Mouse (Mus musculus) forebrain, embryonic 14.5 days (tissue): ENCODE measurements around the gene Atad2b. TPM values are rescaled to one million over a fixed set of nuclear protein-coding genes. Genes with fewer than 3 reads are reported as not detected.
A peak's percentile ranks its signal among the peaks of the same experiment; 100 is the strongest.

Experiments
- ATAC-seq: fragments of 200-750 bp; cut with Nextera tagmentation; 2 replicates; pipeline ENCODE4 v1.8.0; 2017; ENCODE audit warnings: mild to moderate bottlenecking, moderate library complexity
- DNase-seq: peaks from one replicate; pipeline ENCODE4 v3.0.0-alpha.2; 2015; ENCODE audit warnings: low spot score
- H3K27ac ChIP-seq: fragments of 300-500 bp; sonication (generic); 2 replicates; pipeline ENCODE4 v1.5.1; 2014; ENCODE audit warnings: low read depth, mild to moderate bottlenecking, control low read depth, low read length, moderate library complexity
- H3K27me3 ChIP-seq: fragments of 300-500 bp; sonication (generic); replicated peaks from 2 replicates; pipeline ENCODE4 v1.6.1; 2014; ENCODE audit warnings: low read length, control low read depth, mixed read lengths; ENCODE audit not compliant: control insufficient read depth, insufficient read depth
- H3K36me3 ChIP-seq: fragments of 300-500 bp; sonication (generic); 2 replicates; pipeline ENCODE4 v1.6.1; 2014; ENCODE audit warnings: low read length, control low read depth; ENCODE audit not compliant: control insufficient read depth, insufficient read depth
- H3K4me1 ChIP-seq: fragments of 300-500 bp; sonication (generic); 2 replicates; pipeline ENCODE4 v1.6.1; 2014; ENCODE audit warnings: antibody characterized with exemption, low read length, control low read depth; ENCODE audit not compliant: control insufficient read depth, insufficient read depth
- H3K4me2 ChIP-seq: fragments of 300-500 bp; sonication (generic); 2 replicates; pipeline ENCODE4 v1.6.1; 2014; ENCODE audit warnings: mild to moderate bottlenecking, control low read depth, low read length
- H3K4me3 ChIP-seq: fragments of 300-500 bp; sonication (generic); 2 replicates; pipeline ENCODE4 v1.5.1; 2014; ENCODE audit warnings: low read depth, low read length, control low read depth
- H3K9ac ChIP-seq: fragments of 300-500 bp; sonication (generic); 2 replicates; pipeline ENCODE4 v1.6.1; 2014; ENCODE audit warnings: mild to moderate bottlenecking, low read length, control low read depth, moderate library complexity
- H3K9me3 ChIP-seq: fragments of 300-500 bp; sonication (generic); replicated peaks from 2 replicates; pipeline ENCODE4 v1.6.1; 2016; ENCODE audit warnings: low read length, control low read depth, mixed read lengths; ENCODE audit not compliant: control insufficient read depth
- WGBS: fragments of 180-500 bp; shearing (Covaris S2); extraction: QIAGEN DNeasy Blood & Tissue Kit; methylation state at CpG from one replicate; pipeline ENCODE4 v1.1.7; 2014; 5-methylcytosine and 5-hydroxymethylcytosine counted together
- polyA plus RNA-seq: library from polyadenylated mRNA; unstranded; fragments of >200 nt; fragmentation: Nextera tagmentation; extraction: Ambion mirVana; gene quantifications from 2 replicates; pipeline ENCODE4 v1.2.1, GENCODE M21; 2014

Atad2b gene
- polyA plus RNA-seq, 1 experiment from 2014 or later, result 12.8 TPM

DNA sequence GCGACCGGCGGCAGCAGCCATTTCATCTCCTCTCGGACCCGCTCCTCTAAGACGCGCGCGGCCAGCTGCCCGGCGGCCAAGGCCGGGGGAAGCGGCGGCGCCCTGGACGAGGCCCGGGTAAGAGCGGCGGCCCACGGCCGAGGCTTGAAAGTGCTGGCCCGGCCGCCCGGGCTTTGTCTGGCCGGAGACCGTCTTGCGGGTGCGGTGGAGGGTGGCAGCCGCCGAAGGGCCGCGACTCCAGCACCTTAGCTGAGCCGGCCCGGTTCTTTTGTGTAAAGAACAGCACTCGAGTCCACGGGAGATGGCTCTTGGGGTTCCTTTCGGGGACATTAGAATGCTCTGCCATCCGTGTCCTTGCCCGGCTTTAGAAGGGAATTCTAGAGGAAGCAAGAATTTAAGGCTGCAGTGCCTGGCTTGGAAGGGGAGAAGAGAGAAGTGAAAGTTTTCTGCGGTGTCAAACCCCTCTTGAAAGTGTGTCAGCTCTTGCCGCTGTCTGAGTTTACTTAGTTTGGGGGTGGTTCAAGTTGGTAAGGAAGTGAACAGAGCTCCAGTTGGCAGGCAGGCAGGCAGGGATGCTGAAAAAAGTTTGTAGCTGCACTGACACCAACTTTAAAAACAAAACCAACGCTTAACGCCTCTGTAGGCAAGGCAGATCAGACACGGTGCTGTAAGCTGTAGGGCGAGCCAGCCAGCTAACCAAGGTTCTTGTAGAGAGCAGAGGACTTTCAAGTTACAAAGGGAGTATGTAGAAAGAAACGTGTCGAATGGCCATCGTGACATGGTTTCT, 845 bp downstream of the Atad2b start:
- H3K27ac ChIP-seq, result peak overlapping the region; percentile 98
- under 1% methylated on average over 48 of the region's 48 CpGs for WGBS
- peak overlapping the region; percentile 98 for H3K9ac ChIP-seq
- ATAC-seq (peak; percentile 66), DNase-seq (peak; percentile 49)
- H3K9me3 ChIP-seq, result no peaks in the 10 kb centered on the region
- peaks cover 9% of the 10 kb centered on the region for H3K4me1 ChIP-seq
- H3K27me3 ChIP-seq, result no peaks in the 10 kb centered on the region
- peak overlapping the region; percentile 96 for H3K4me3 ChIP-seq
- peak overlapping the region; percentile 61 for H3K4me2 ChIP-seq
- H3K36me3 ChIP-seq, result no peaks in the 10 kb centered on the region

DNA sequence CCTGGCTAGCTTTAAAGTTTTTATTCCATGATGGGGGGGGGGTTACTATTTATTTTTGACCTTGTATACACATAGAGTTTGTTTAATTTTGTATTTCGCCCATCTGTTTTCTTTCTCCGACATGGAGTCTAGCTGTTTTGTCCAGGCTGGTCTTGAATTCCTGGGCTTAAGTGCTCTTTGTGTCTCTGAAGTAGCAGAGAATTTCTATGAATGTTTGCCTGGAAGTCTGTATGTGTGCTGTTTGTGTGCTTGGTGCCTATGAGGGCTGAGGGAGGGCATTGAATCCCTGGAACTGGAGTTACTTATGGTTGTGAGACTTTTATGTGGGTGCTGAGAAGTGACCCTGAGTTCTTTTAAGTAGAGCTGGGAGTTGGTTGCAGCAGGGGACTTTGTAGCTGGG, 11.0 kb downstream of the Atad2b start:
- H3K27me3 ChIP-seq, result no peaks in the 10 kb centered on the region
- DNase-seq (no peak), ATAC-seq (no peak)
- no peaks in the 10 kb centered on the region for H3K9me3 ChIP-seq
- H3K4me1 ChIP-seq, result no peaks in the 10 kb centered on the region
- H3K4me2 ChIP-seq, result no peak overlapping the region
- no peak overlapping the region for H3K4me3 ChIP-seq
- 90% methylated on average over 2 of the region's 2 CpGs for WGBS
- no peak overlapping the region for H3K27ac ChIP-seq
- no peak overlapping the region for H3K9ac ChIP-seq
- no peaks in the 10 kb centered on the region for H3K36me3 ChIP-seq

- Histone ChIP-seq H3K9ac (no peak overlapping the region), H3K4me3 (no peak overlapping the region), H3K4me1 (no peaks in the 10 kb centered on the region), H3K27me3 (no peaks in the 10 kb centered on the region), H3K36me3 (no peaks in the 10 kb centered on the region), H3K9me3 (no peaks in the 10 kb centered on the region), H3K4me2 (no peak overlapping the region), H3K27ac (no peak overlapping the region)
- ATAC-seq (no peak), DNase-seq (no peak)
- 96% methylated on average over 3 of the region's 3 CpGs for WGBS
Observed at GRCm38 (mm10) chr12:4930820-4931548, 13.8 kb downstream of the Atad2b start.

- Histone ChIP-seq H3K4me3 (no peak overlapping the region), H3K27ac (no peak overlapping the region), H3K4me1 (no peaks in the 10 kb centered on the region), H3K36me3 (peaks cover 52% of the 10 kb centered on the region), H3K27me3 (no peaks in the 10 kb centered on the region), H3K4me2 (no peak overlapping the region), H3K9ac (no peak overlapping the region), H3K9me3 (no peaks in the 10 kb centered on the region)
- ATAC-seq (no peak), DNase-seq (no peak)
- WGBS, result 98% methylated on average over 1 of the region's 1 CpGs
Observed at GRCm38 (mm10) chr12:4952272-4952671, 35.1 kb downstream of the Atad2b start.

- 90% methylated on average over 4 of the region's 4 CpGs for WGBS
- H3K27me3 ChIP-seq, result no peaks in the 10 kb centered on the region
- no peak overlapping the region for H3K9ac ChIP-seq
- peaks cover 50% of the 10 kb centered on the region for H3K36me3 ChIP-seq
- no peak overlapping the region for H3K4me2 ChIP-seq
- H3K9me3 ChIP-seq, result no peaks in the 10 kb centered on the region
- ATAC-seq, result no peak
- no peak overlapping the region for H3K27ac ChIP-seq
- H3K4me1 ChIP-seq, result no peaks in the 10 kb centered on the region
- DNase-seq, result no peak
- H3K4me3 ChIP-seq, result no peak overlapping the region
Observed at GRCm38 (mm10) chr12:4953156-4953555, 36.0 kb downstream of the Atad2b start.

GRCm38 (mm10) chr12:4972939-4973338, 55.8 kb downstream of the Atad2b start:
- H3K4me2 ChIP-seq, result no peak overlapping the region
- H3K4me1 ChIP-seq, result no peaks in the 10 kb centered on the region
- no peaks in the 10 kb centered on the region for H3K9me3 ChIP-seq
- WGBS, result 48% methylated on average over 1 of the region's 1 CpGs
- H3K27ac ChIP-seq, result no peak overlapping the region
- DNase-seq, result peak; percentile 82
- ATAC-seq, result no peak
- no peak overlapping the region for H3K4me3 ChIP-seq
- H3K36me3 ChIP-seq, result peaks cover 43% of the 10 kb centered on the region
- H3K9ac ChIP-seq, result no peak overlapping the region
- H3K27me3 ChIP-seq, result no peaks in the 10 kb centered on the region

DNA sequence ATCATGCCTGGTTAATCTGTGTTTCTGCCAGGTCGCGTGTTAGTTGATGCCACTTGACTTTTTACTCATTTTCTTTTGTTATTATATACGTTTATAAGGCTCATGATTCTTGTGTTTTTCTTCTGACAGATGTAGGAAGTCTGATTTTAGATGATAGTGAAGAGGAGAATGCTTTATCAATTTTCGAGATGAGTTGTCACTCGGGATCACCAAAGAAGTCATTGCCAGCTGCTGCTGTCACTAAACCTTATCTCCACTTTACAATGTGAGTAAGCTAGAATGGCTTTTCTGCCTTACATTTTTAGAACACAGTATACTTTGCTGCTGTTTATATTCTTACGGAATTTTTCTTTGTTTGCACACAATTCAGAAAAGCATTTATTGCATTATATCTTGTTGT, 61.2 kb downstream of the Atad2b start:
- Histone ChIP-seq H3K4me3 (no peak overlapping the region), H3K27ac (no peak overlapping the region), H3K36me3 (peaks cover 38% of the 10 kb centered on the region), H3K9me3 (no peaks in the 10 kb centered on the region), H3K27me3 (no peaks in the 10 kb centered on the region), H3K4me2 (no peak overlapping the region), H3K4me1 (no peaks in the 10 kb centered on the region), H3K9ac (no peak overlapping the region)
- 90% methylated on average over 6 of the region's 6 CpGs for WGBS
- ATAC-seq (no peak), DNase-seq (no peak)

DNA sequence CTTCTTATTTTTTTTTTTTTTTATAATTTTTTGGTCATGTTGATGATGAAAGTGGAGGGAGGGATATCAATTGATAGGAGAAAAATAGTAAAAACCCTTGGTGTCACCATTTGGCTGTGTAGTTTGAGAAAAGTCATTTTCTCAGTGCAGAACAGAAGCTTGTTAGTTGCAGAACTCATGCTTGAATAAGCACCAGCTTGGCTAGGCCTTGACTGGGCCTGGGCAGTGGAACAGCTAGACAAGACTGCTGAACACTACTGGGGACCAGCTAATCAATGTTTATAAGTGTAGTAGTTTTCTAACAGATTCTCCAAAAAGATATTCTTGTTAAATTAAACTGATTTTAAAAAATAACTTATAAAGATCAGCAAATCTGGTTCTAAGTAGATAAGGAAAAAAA, 79.8 kb downstream of the Atad2b start:
- no peaks in the 10 kb centered on the region for H3K27me3 ChIP-seq
- no peaks in the 10 kb centered on the region for H3K36me3 ChIP-seq
- H3K4me3 ChIP-seq, result no peak overlapping the region
- H3K9ac ChIP-seq, result no peak overlapping the region
- H3K4me1 ChIP-seq, result no peaks in the 10 kb centered on the region
- H3K4me2 ChIP-seq, result no peak overlapping the region
- H3K9me3 ChIP-seq, result no peaks in the 10 kb centered on the region
- DNase-seq (no peak), ATAC-seq (no peak)
- no peak overlapping the region for H3K27ac ChIP-seq

DNA sequence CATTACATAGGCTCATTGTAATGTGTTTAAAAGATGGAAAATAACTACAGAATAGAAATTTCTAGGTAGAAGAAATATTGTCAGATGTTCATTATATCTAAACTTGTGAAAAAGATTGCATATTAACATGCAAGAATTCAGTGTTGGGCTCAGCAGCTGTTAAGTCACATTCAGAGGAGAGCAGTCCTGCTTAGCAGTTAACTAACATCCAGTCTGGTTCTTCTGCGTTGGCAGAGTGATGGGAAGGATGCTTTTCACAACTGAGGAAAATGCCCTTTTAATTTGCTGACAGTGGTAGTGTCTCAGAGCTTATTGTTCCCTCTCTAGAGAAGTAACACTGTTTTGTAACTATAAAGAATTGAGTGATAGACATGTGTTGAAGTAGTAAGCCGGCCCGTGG, 88.2 kb downstream of the Atad2b start:
- no peak overlapping the region for H3K4me3 ChIP-seq
- DNase-seq, result peak; percentile 38
- H3K36me3 ChIP-seq, result peaks cover 12% of the 10 kb centered on the region; the same call in 1 of the 2 replicates
- H3K27me3 ChIP-seq, result no peaks in the 10 kb centered on the region
- H3K27ac ChIP-seq, result peak overlapping the region; percentile 39; the same call in 1 of the 2 replicates
- no peak overlapping the region for H3K4me2 ChIP-seq
- no peak overlapping the region for H3K9ac ChIP-seq
- ATAC-seq, result no peak; the same call in 1 of the 2 replicates
- no peaks in the 10 kb centered on the region for H3K4me1 ChIP-seq
- H3K9me3 ChIP-seq, result no peaks in the 10 kb centered on the region
- WGBS, result 54% methylated on average over 3 of the region's 3 CpGs
